Mouse (Mus musculus) kidney, embryonic 14.5 days (tissue): ENCODE data around the gene Mgat4b. TPM values are rescaled to one million over a fixed set of nuclear protein-coding genes. Genes with fewer than 3 reads are reported as not detected.

Source experiments
- ATAC-seq: fragments of 200-750 bp; cut with Nextera tagmentation; 2 replicates; pipeline ENCODE4 v1.8.0; 2017; ENCODE audit warnings: moderate number of reproducible peaks, mild to moderate bottlenecking, moderate TSS enrichment, moderate library complexity; ENCODE audit not compliant: low FRiP score, low TSS enrichment
- H3K27ac ChIP-seq: fragments of 300-500 bp; sonication (generic); 2 replicates; pipeline ENCODE4 v1.5.1; 2014; ENCODE audit warnings: low read depth, mild to moderate bottlenecking, low read length, moderate library complexity, mixed read lengths
- H3K27me3 ChIP-seq: fragments of 300-500 bp; sonication (generic); 2 replicates; pipeline ENCODE4 v1.6.1; 2014; ENCODE audit warnings: mild to moderate bottlenecking, low read length; ENCODE audit not compliant: control insufficient read depth, insufficient read depth
- H3K36me3 ChIP-seq: fragments of 300-500 bp; sonication (generic); 2 replicates; pipeline ENCODE4 v1.6.1; 2014; ENCODE audit warnings: low read length, mixed read lengths; ENCODE audit not compliant: control insufficient read depth, insufficient read depth
- H3K4me1 ChIP-seq: fragments of 300-500 bp; sonication (generic); 2 replicates; pipeline ENCODE4 v1.6.1; 2014; ENCODE audit warnings: low read length, mixed read lengths; ENCODE audit not compliant: control insufficient read depth, insufficient read depth
- H3K4me2 ChIP-seq: fragments of 300-500 bp; sonication (generic); replicated peaks from 2 replicates; pipeline ENCODE4 v1.6.1; 2014; ENCODE audit warnings: low read depth, mild to moderate bottlenecking, low read length
- H3K4me3 ChIP-seq: fragments of 300-500 bp; sonication (generic); 2 replicates; pipeline ENCODE4 v1.5.1; 2014; ENCODE audit warnings: mild to moderate bottlenecking, low read length
- H3K9ac ChIP-seq: fragments of 300-500 bp; sonication (generic); 2 replicates; pipeline ENCODE4 v1.6.1; 2014; ENCODE audit warnings: low read depth, mild to moderate bottlenecking, low read length, moderate library complexity
- H3K9me3 ChIP-seq: fragments of 300-500 bp; sonication (generic); 2 replicates; pipeline ENCODE4 v1.6.1; 2016; ENCODE audit warnings: low read length; ENCODE audit not compliant: control insufficient read depth
- WGBS: fragments of 180-500 bp; shearing (Covaris S2); extraction: QIAGEN DNeasy Blood & Tissue Kit; methylation state at CpG from one replicate; pipeline ENCODE4 v1.1.7; 2014; 5-methylcytosine and 5-hydroxymethylcytosine counted together
- polyA plus RNA-seq: library from polyadenylated mRNA; unstranded; fragments of >200 nt; fragmentation: Nextera tagmentation; extraction: Ambion mirVana; gene quantifications from 2 replicates; pipeline ENCODE4 v1.2.1, GENCODE M21; 2014

Gene Mgat4b
- polyA plus RNA-seq, 1 experiment from 2014 or later = 39.2 TPM

- Histone ChIP-seq H3K4me2 (no peak overlapping the region), H3K4me1 (0 out of 2 replicates have a peak, but pooled peaks cover 7% of the 10 kb centered on the region), H3K9ac (no peak overlapping the region), H3K9me3 (no peaks in the 10 kb centered on the region), H3K36me3 (peaks cover 37% of the 10 kb centered on the region), H3K27me3 (peaks cover 15% of the 10 kb centered on the region; the same call in 1 of the 2 replicates), H3K27ac (no peak overlapping the region), H3K4me3 (no peak overlapping the region)
- 96% methylated on average over 25 of the region's 25 CpGs for WGBS
- no peak for ATAC-seq
Measured at GRCm38 (mm10) chr11:50234606-50235005, 23.9 kb downstream of the Mgat4b start.

- no peak overlapping the region for H3K27ac ChIP-seq
- H3K36me3 ChIP-seq = peaks cover 36% of the 10 kb centered on the region
- peak; percentile 93 for ATAC-seq
- peak overlapping the region; percentile 56 for H3K9ac ChIP-seq
- under 1% methylated on average over 25 of the region's 27 CpGs for WGBS
- H3K4me2 ChIP-seq = peak overlapping the region; percentile 98
- 0 out of 2 replicates have a peak, but pooled peaks cover 7% of the 10 kb centered on the region for H3K4me1 ChIP-seq
- H3K9me3 ChIP-seq = no peaks in the 10 kb centered on the region
- peaks cover 15% of the 10 kb centered on the region; the same call in 1 of the 2 replicates for H3K27me3 ChIP-seq
- H3K4me3 ChIP-seq = peak overlapping the region; percentile 56
Measured at GRCm38 (mm10) chr11:50236540-50236936, 25.8 kb downstream of the Mgat4b start.

GRCm38 (mm10) chr11:50236937-50237835 is 26.5 kb downstream of the Mgat4b start:
- H3K9ac ChIP-seq = peak overlapping the region; percentile 56
- no peak overlapping the region for H3K27ac ChIP-seq
- peaks cover 30% of the 10 kb centered on the region for H3K36me3 ChIP-seq
- peak overlapping the region; percentile 56 for H3K4me3 ChIP-seq
- no peaks in the 10 kb centered on the region for H3K9me3 ChIP-seq
- H3K27me3 ChIP-seq = peaks cover 15% of the 10 kb centered on the region; the same call in 1 of the 2 replicates
- peak overlapping the region; percentile 98 for H3K4me2 ChIP-seq
- peak; percentile 40; the same call in 1 of the 2 replicates for ATAC-seq
- WGBS = under 1% methylated on average over 66 of the region's 66 CpGs
- H3K4me1 ChIP-seq = 0 out of 2 replicates have a peak, but pooled peaks cover 7% of the 10 kb centered on the region

- WGBS = 42% methylated on average over 10 of the region's 10 CpGs
- H3K36me3 ChIP-seq = peaks cover 18% of the 10 kb centered on the region
- 0 out of 2 replicates have a peak, but pooled peaks cover 7% of the 10 kb centered on the region for H3K4me1 ChIP-seq
- H3K27me3 ChIP-seq = peaks cover 15% of the 10 kb centered on the region; the same call in 1 of the 2 replicates
- peak within 1 kb of the TSS; percentile 56 for H3K4me3 ChIP-seq
- no peaks in the 10 kb centered on the region for H3K9me3 ChIP-seq
- ATAC-seq = no peak
- H3K4me2 ChIP-seq = peak within 1 kb of the TSS; percentile 98
- no peak within 1 kb of the TSS for H3K27ac ChIP-seq
- no peak within 1 kb of the TSS for H3K9ac ChIP-seq
Measured at GRCm38 (mm10) chr11:50238324-50238723, 27.6 kb downstream of the Mgat4b start, which contains the start of gene Ltc4s. Ltc4s (minus strand) TSS chr11:50238616.

- Histone ChIP-seq H3K4me3 (no peak overlapping the region; the same call in 1 of the 2 replicates), H3K4me1 (0 out of 2 replicates have a peak, but pooled peaks cover 7% of the 10 kb centered on the region), H3K4me2 (no peak overlapping the region), H3K36me3 (peaks cover 10% of the 10 kb centered on the region), H3K27me3 (peaks cover 15% of the 10 kb centered on the region; the same call in 1 of the 2 replicates), H3K9me3 (no peaks in the 10 kb centered on the region), H3K27ac (no peak overlapping the region), H3K9ac (no peak overlapping the region)
- 92% methylated on average over 9 of the region's 9 CpGs for WGBS
- no peak for ATAC-seq
Measured at GRCm38 (mm10) chr11:50238821-50239791, 28.4 kb downstream of the Mgat4b start.

GRCm38 (mm10) chr11:50240235-50240911 is 29.7 kb downstream of the Mgat4b start:
- Histone ChIP-seq H3K4me3 (no peak overlapping the region), H3K4me1 (0 out of 2 replicates have a peak, but pooled peaks cover 7% of the 10 kb centered on the region), H3K9ac (no peak overlapping the region), H3K27me3 (peaks cover 15% of the 10 kb centered on the region; the same call in 1 of the 2 replicates), H3K9me3 (no peaks in the 10 kb centered on the region), H3K4me2 (no peak overlapping the region), H3K27ac (no peak overlapping the region), H3K36me3 (no peaks in the 10 kb centered on the region)
- 89% methylated on average over 7 of the region's 7 CpGs for WGBS
- no peak for ATAC-seq

GRCm38 (mm10) chr11:50243926-50244325 is 33.2 kb downstream of the Mgat4b start:
- no peak overlapping the region for H3K4me2 ChIP-seq
- H3K27me3 ChIP-seq = peaks cover 3% of the 10 kb centered on the region; the same call in 1 of the 2 replicates
- H3K36me3 ChIP-seq = no peaks in the 10 kb centered on the region
- H3K4me1 ChIP-seq = no peaks in the 10 kb centered on the region
- H3K4me3 ChIP-seq = no peak overlapping the region
- ATAC-seq = no peak
- H3K9ac ChIP-seq = no peak overlapping the region
- WGBS = 75% methylated on average over 6 of the region's 6 CpGs
- H3K27ac ChIP-seq = no peak overlapping the region
- H3K9me3 ChIP-seq = no peaks in the 10 kb centered on the region

GRCm38 (mm10) chr11:50245269-50245668 is 34.6 kb downstream of the Mgat4b start:
- Histone ChIP-seq H3K36me3 (no peaks in the 10 kb centered on the region), H3K4me2 (no peak overlapping the region), H3K4me3 (no peak overlapping the region), H3K27ac (no peak overlapping the region), H3K9me3 (no peaks in the 10 kb centered on the region), H3K9ac (no peak overlapping the region), H3K27me3 (no peaks in the 10 kb centered on the region), H3K4me1 (no peaks in the 10 kb centered on the region)
- ATAC-seq = no peak
- WGBS = 70% methylated on average over 5 of the region's 5 CpGs
